Mouse (Mus musculus): ENCODE results near the gene Eif4g3. TPM values are rescaled to one million over a fixed set of nuclear protein-coding genes. Genes with fewer than 3 reads are reported as not detected.

The Eif4g3 gene
- polyA plus RNA-seq, 1 experiment from 2014 or later: 17.2 TPM

DNA sequence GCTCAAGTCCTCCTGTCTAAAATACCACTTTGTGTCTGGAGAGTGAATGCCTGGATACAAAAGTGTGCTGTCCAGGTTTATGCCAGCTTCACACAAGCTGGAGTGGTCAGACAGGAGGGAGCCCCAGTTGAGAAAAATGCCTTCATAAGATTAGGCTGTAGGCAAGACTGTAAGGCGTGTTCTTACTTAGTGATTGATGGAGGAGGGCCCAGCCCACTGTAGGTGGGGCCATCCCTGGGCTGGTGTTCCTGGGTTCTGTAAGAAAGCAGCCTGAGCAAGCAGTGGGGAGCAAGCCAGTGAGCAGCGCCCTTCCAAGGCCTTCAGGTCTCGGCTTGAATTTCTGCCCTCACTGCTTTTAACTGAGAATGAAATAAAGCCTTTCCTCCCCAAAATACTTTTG is 175.3 kb downstream of the Eif4g3 start:
- no peaks in the 10 kb centered on the region for H3K9me3 ChIP-seq (replicated peaks)
- no peak for ATAC-seq (replicated peaks; ENCODE audit: insufficient number of reproducible peaks, insufficient read depth, low FRiP score, low read depth)
- H3K27ac ChIP-seq: no peak overlapping the region
- H3K4me3 ChIP-seq: no peak overlapping the region
- H3K36me3 ChIP-seq: peaks cover 50% of the 10 kb centered on the region
- H3K4me1 ChIP-seq (replicated peaks): peaks cover 8% of the 10 kb centered on the region
- 84% methylated on average over 3 of the region's 3 CpGs for WGBS
- H3K4me2 ChIP-seq: no peak overlapping the region
- no peaks in the 10 kb centered on the region for H3K27me3 ChIP-seq
- H3K9ac ChIP-seq: no peak overlapping the region

DNA sequence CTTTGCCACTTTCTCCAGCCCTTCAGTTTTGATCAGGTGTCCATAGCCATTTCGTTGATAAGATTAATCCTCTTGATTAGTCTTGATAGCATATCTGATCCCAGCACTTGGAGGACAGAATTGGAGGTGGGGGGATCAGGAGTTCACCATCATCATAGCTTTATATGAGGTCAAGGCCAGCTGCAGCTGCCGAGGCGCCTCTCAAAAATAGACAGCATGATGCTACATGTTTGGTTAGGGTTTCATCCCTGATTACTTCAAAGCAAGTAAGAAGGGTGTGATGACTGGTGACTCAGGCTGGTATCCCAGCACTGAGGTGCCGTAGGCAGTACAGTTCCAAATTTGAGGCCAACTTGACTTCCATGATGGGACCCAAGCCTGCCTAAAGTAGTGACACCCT is 176.6 kb downstream of the Eif4g3 start:
- no peaks in the 10 kb centered on the region for H3K27me3 ChIP-seq
- H3K4me3 ChIP-seq: no peak overlapping the region
- no peak overlapping the region for H3K4me2 ChIP-seq
- peaks cover 1% of the 10 kb centered on the region for H3K4me1 ChIP-seq (replicated peaks)
- H3K9me3 ChIP-seq (replicated peaks): no peaks in the 10 kb centered on the region
- H3K9ac ChIP-seq: no peak overlapping the region
- 85% methylated on average over 4 of the region's 4 CpGs for WGBS
- H3K27ac ChIP-seq: no peak overlapping the region
- no peak for ATAC-seq (replicated peaks; ENCODE audit: insufficient number of reproducible peaks, insufficient read depth, low FRiP score, low read depth)
- H3K36me3 ChIP-seq: peaks cover 56% of the 10 kb centered on the region

DNA sequence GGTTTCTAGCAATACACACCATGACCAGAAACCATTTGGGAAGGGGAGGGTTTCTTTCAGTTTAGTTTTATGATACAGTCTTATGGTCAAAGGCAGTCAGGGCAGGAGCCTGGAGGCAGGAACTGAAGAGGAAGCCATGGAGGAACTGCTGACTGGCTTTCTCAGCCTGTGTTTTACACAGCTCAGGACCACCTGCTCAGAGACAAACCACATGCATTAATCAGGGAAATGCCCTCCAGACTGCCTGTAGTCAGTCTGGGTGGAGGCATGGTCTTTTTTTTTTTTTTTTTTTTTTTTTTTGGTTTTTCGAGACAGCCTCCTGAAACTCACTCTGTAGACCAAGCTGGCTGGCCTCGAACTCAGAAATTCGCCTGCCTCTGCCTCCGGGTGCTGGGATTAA is 179.9 kb downstream of the Eif4g3 start:
- H3K4me1 ChIP-seq (replicated peaks): no peaks in the 10 kb centered on the region
- H3K27me3 ChIP-seq: no peaks in the 10 kb centered on the region
- peaks cover 68% of the 10 kb centered on the region for H3K36me3 ChIP-seq
- no peak overlapping the region for H3K4me2 ChIP-seq
- no peaks in the 10 kb centered on the region for H3K9me3 ChIP-seq (replicated peaks)
- no peak overlapping the region for H3K9ac ChIP-seq
- no peak overlapping the region for H3K27ac ChIP-seq
- H3K4me3 ChIP-seq: no peak overlapping the region
- ATAC-seq (replicated peaks; ENCODE audit: insufficient number of reproducible peaks, insufficient read depth, low FRiP score, low read depth): no peak
- WGBS: 93% methylated on average over 4 of the region's 4 CpGs

- ATAC-seq (replicated peaks; ENCODE audit: insufficient number of reproducible peaks, insufficient read depth, low FRiP score, low read depth): no peak
- H3K4me3 ChIP-seq: no peak overlapping the region
- peaks cover 83% of the 10 kb centered on the region for H3K36me3 ChIP-seq
- no peak overlapping the region for H3K4me2 ChIP-seq
- H3K27me3 ChIP-seq: no peaks in the 10 kb centered on the region
- no peak overlapping the region for H3K27ac ChIP-seq
- 98% methylated on average over 5 of the region's 5 CpGs for WGBS
- no peaks in the 10 kb centered on the region for H3K9me3 ChIP-seq (replicated peaks)
- no peaks in the 10 kb centered on the region for H3K4me1 ChIP-seq (replicated peaks)
- H3K9ac ChIP-seq: no peak overlapping the region
Observed at GRCm38 (mm10) chr4:138179391-138179790, 186.6 kb downstream of the Eif4g3 start.

- no peak overlapping the region for H3K4me3 ChIP-seq
- 89% methylated on average over 4 of the region's 4 CpGs for WGBS
- no peak overlapping the region for H3K9ac ChIP-seq
- no peaks in the 10 kb centered on the region for H3K4me1 ChIP-seq (replicated peaks)
- no peaks in the 10 kb centered on the region for H3K27me3 ChIP-seq
- no peaks in the 10 kb centered on the region for H3K9me3 ChIP-seq (replicated peaks)
- no peak overlapping the region for H3K27ac ChIP-seq
- H3K4me2 ChIP-seq: no peak overlapping the region
- no peak for ATAC-seq (replicated peaks; ENCODE audit: insufficient number of reproducible peaks, insufficient read depth, low FRiP score, low read depth)
- peaks cover 86% of the 10 kb centered on the region for H3K36me3 ChIP-seq
Observed at GRCm38 (mm10) chr4:138180719-138181118, 187.9 kb downstream of the Eif4g3 start.

DNA sequence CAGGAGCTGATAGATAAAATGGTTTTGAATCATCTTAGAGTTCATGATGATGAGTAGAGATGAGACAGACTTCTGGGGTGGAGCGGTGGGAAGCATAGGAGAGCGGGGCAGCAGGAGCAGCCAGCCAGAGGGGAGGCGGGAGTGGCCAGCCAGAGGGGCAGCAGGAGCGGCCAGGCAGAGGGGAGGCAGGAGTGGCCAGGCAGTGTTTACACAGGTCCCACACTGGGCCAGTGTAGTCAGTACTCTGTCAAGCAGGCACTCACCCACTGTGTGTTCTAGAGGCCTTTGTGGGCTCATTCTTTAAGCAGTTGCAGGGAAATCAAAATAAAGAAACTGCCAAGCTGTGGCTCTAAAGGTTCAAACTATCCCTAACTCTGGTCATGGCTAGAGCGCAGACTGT is 191.2 kb downstream of the Eif4g3 start:
- Histone ChIP-seq H3K36me3 (peaks cover 60% of the 10 kb centered on the region), H3K27me3 (no peaks in the 10 kb centered on the region), H3K4me3 (no peak overlapping the region), H3K9ac (no peak overlapping the region), H3K9me3 (replicated peaks) (no peaks in the 10 kb centered on the region), H3K27ac (no peak overlapping the region), H3K4me2 (no peak overlapping the region), H3K4me1 (replicated peaks) (peaks cover 12% of the 10 kb centered on the region)
- WGBS: 92% methylated on average over 5 of the region's 5 CpGs
- no peak for ATAC-seq (replicated peaks; ENCODE audit: insufficient number of reproducible peaks, insufficient read depth, low FRiP score, low read depth)

GRCm38 (mm10) chr4:138184573-138184981 is 191.8 kb downstream of the Eif4g3 start:
- Histone ChIP-seq H3K4me2 (no peak overlapping the region), H3K9ac (no peak overlapping the region), H3K4me1 (replicated peaks) (peaks cover 12% of the 10 kb centered on the region), H3K4me3 (no peak overlapping the region), H3K27ac (no peak overlapping the region), H3K27me3 (no peaks in the 10 kb centered on the region), H3K9me3 (replicated peaks) (no peaks in the 10 kb centered on the region), H3K36me3 (peaks cover 60% of the 10 kb centered on the region)
- ATAC-seq (replicated peaks; ENCODE audit: insufficient number of reproducible peaks, insufficient read depth, low FRiP score, low read depth): no peak
- 68% methylated on average over 5 of the region's 5 CpGs for WGBS

DNA sequence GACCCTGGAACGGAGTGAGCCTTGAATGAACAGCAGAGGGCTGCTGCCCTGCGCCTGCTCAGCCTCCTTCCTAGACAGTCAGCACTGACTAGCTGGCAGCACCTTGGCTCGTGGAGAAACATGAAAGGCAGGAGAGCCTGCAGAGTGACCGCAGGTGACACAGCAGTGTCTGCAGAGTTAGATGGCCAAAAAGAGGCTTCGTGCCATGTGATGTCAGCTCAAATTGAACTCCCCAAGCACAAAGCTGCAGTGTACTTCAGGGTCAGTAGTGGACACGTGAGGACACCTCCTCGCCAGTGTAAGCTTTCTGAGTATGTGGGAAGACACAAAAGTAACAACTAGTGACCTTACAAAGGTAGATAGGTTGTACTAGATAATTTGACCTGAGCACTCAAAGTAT is 193.1 kb downstream of the Eif4g3 start:
- Histone ChIP-seq H3K36me3 (peaks cover 62% of the 10 kb centered on the region), H3K9me3 (replicated peaks) (no peaks in the 10 kb centered on the region), H3K4me1 (replicated peaks) (peaks cover 12% of the 10 kb centered on the region), H3K4me2 (no peak overlapping the region), H3K27ac (no peak overlapping the region), H3K9ac (no peak overlapping the region), H3K4me3 (no peak overlapping the region), H3K27me3 (no peaks in the 10 kb centered on the region)
- ATAC-seq (replicated peaks; ENCODE audit: insufficient number of reproducible peaks, insufficient read depth, low FRiP score, low read depth): no peak
- WGBS: 88% methylated on average over 7 of the region's 7 CpGs

- H3K4me1 ChIP-seq (replicated peaks): peaks cover 12% of the 10 kb centered on the region
- H3K36me3 ChIP-seq: peaks cover 61% of the 10 kb centered on the region
- H3K27ac ChIP-seq: peak overlapping the region; percentile 48
- H3K4me3 ChIP-seq: no peak overlapping the region
- no peaks in the 10 kb centered on the region for H3K9me3 ChIP-seq (replicated peaks)
- no peak overlapping the region for H3K9ac ChIP-seq
- 38% methylated on average over 7 of the region's 7 CpGs for WGBS
- H3K27me3 ChIP-seq: no peaks in the 10 kb centered on the region
- ATAC-seq (replicated peaks; ENCODE audit: insufficient number of reproducible peaks, insufficient read depth, low FRiP score, low read depth): peak; percentile 73
- no peak overlapping the region for H3K4me2 ChIP-seq
Observed at GRCm38 (mm10) chr4:138187995-138188394, 195.2 kb downstream of the Eif4g3 start.

- 83% methylated on average over 5 of the region's 5 CpGs for WGBS
- no peaks in the 10 kb centered on the region for H3K27me3 ChIP-seq
- ATAC-seq (replicated peaks; ENCODE audit: insufficient number of reproducible peaks, insufficient read depth, low FRiP score, low read depth): no peak
- H3K9ac ChIP-seq: no peak overlapping the region
- H3K9me3 ChIP-seq (replicated peaks): no peaks in the 10 kb centered on the region
- no peak overlapping the region for H3K27ac ChIP-seq
- peaks cover 68% of the 10 kb centered on the region for H3K36me3 ChIP-seq
- no peak overlapping the region for H3K4me2 ChIP-seq
- H3K4me3 ChIP-seq: no peak overlapping the region
- peaks cover 12% of the 10 kb centered on the region for H3K4me1 ChIP-seq (replicated peaks)
Observed at GRCm38 (mm10) chr4:138192561-138192960, 199.7 kb downstream of the Eif4g3 start.

DNA sequence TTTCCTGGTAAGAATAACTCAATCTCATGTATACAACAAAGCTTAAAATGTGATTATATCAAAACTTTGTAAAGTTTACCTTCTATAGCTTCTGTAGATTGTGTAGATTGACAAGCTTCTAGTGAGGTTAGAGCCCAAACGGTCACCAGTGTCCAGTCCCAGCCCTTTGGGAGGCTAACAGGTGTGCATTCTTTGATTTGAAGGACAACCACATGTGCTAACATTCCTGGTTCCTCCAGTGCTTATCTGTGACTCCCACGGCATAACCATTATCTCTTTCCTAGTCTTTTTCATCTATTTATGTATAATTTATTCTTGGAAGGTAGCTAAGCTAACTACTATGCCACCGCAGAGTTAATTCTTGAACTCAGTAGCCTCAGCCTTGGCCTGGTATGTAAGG is 207.9 kb downstream of the Eif4g3 start:
- peaks cover 76% of the 10 kb centered on the region for H3K36me3 ChIP-seq
- no peaks in the 10 kb centered on the region for H3K9me3 ChIP-seq (replicated peaks)
- no peak overlapping the region for H3K4me3 ChIP-seq
- H3K4me2 ChIP-seq: no peak overlapping the region
- no peak for ATAC-seq (replicated peaks; ENCODE audit: insufficient number of reproducible peaks, insufficient read depth, low FRiP score, low read depth)
- H3K27ac ChIP-seq: no peak overlapping the region
- H3K9ac ChIP-seq: no peak overlapping the region
- no peaks in the 10 kb centered on the region for H3K27me3 ChIP-seq
- 71% methylated on average over 3 of the region's 3 CpGs for WGBS
- no peaks in the 10 kb centered on the region for H3K4me1 ChIP-seq (replicated peaks)

GRCm38 (mm10) chr4:138201696-138202095 is 208.9 kb downstream of the Eif4g3 start:
- H3K36me3 ChIP-seq: peaks cover 73% of the 10 kb centered on the region
- 37% methylated on average over 9 of the region's 9 CpGs for WGBS
- no peak overlapping the region for H3K4me2 ChIP-seq
- no peak for ATAC-seq (replicated peaks; ENCODE audit: insufficient number of reproducible peaks, insufficient read depth, low FRiP score, low read depth)
- H3K27ac ChIP-seq: peak overlapping the region; percentile 7; the same call in 1 of the 2 replicates
- no peaks in the 10 kb centered on the region for H3K4me1 ChIP-seq (replicated peaks)
- H3K9ac ChIP-seq: no peak overlapping the region
- no peak overlapping the region for H3K4me3 ChIP-seq
- H3K9me3 ChIP-seq (replicated peaks): no peaks in the 10 kb centered on the region
- H3K27me3 ChIP-seq: no peaks in the 10 kb centered on the region
